Mouse (Mus musculus): ENCODE data around the gene Phldb1. TPM values are rescaled to one million over a fixed set of nuclear protein-coding genes. Genes with fewer than 3 reads are reported as not detected.

The Phldb1 gene
- total and polyA plus RNA-seq, 3 experiments: 13.8 to 23.0 TPM; not detected in 1

GRCm38 (mm10) chr9:44745371-44745770 is 10.4 kb upstream of the Phldb1 start:
- Histone ChIP-seq H3K27ac (ENCODE audit: control insufficient read depth, low read depth, low read length) (no peak overlapping the region), H3K4me3 (ENCODE audit: control insufficient read depth in 1 of 2, insufficient read depth in 1 of 2, low read depth in 2 of 2, low read length in 2 of 2) (no peak overlapping the region), H3K4me1 (ENCODE audit: control insufficient read depth in 1 of 2, insufficient read depth in 2 of 2, low read length in 2 of 2) (no peaks in the 10 kb centered on the region), H3K36me3 (ENCODE audit: control insufficient read depth in 1 of 2, insufficient read depth in 2 of 2, low read length in 2 of 2) (peaks cover 0 to 33% of the 10 kb centered on the region in 2 experiments; a peak in 2 of 4 replicates), H3K9ac (ENCODE audit: control insufficient read depth, low read depth, low read length, poor library complexity, severe bottlenecking) (no peak overlapping the region), H3K9me3 (replicated peaks; ENCODE audit: insufficient read depth, low read length) (no peaks in the 10 kb centered on the region), H3K27me3 (ENCODE audit: control insufficient read depth in 1 of 2, insufficient read depth in 2 of 2, low read length in 2 of 2) (no peaks in the 10 kb centered on the region), H3K79me2 (ENCODE audit: control insufficient read depth, insufficient read depth, low read length, poor library complexity) (0 out of 2 replicates have a peak, but pooled peaks cover 1% of the 10 kb centered on the region)
- no peak for DNase-seq (ENCODE audit: low read depth, low spot score)
- TF ChIP-seq GATA1 (IDR thresholded peaks at IDR 0.05; ENCODE audit: low read depth, low read length) (no peak), ELF1 (IDR thresholded peaks at IDR 0.05; ENCODE audit: low read depth, low read length) (no peak)

DNA sequence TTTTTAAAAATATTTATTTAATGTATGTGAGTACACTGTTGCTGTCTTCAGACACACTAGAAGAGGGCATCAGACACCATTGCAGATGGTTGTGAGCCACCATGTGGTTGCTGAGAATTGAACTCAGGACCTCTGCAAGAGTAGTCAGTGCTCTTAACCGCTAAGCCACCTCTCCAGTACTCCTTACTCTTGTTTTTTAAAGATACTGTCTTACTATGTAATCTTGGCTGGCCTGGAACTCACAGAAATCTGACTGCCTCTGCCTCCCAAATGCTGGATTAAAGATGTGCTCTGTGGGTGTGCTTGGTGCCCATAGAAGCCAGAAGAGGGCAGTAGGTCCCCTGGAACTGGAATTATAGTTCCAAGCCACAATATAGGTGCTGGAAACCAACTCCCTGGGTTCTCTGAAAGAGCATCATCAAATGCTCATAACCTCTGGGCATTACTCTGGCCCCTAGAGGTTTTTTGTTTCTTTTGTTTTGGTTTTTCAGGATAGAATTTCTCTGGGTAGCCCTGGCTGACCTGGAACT is 5.7 kb upstream of the Phldb1 start:
- no peak; the same call in 1 of the 2 replicates for TF ChIP-seq POLR2AphosphoS2 (IDR thresholded peaks at IDR 0.05; ENCODE audit: low read length)
- TF ChIP-seq CTCF (IDR thresholded peaks at IDR 0.05 in 2 of 3, conservative IDR thresholded peaks at IDR 0.05 in 1 of 3; ENCODE audit: control insufficient read depth in 1 of 3, insufficient read depth in 1 of 3, low read depth in 2 of 3, low read length in 3 of 3, poor library complexity in 1 of 3, severe bottlenecking in 1 of 3): peak; percentile 23 to 54 (median 42); a peak in 4 of 6 replicates
- no peak for TF ChIP-seq ZKSCAN1 (IDR thresholded peaks at IDR 0.05; ENCODE audit: low read depth, low read length)
- no peak for TF ChIP-seq GABPA (IDR thresholded peaks at IDR 0.05; ENCODE audit: low read depth, low read length)
- 0 out of 2 replicates have a peak, but pooled peaks have one; percentile 8 for TF ChIP-seq MAFK (IDR thresholded peaks at IDR 0.05; ENCODE audit: borderline replicate concordance, low read depth, low read length)
- peak; percentile 44 for TF ChIP-seq RAD21 (IDR thresholded peaks at IDR 0.05; ENCODE audit: low read depth, low read length)
- peak; percentile 92 for TF ChIP-seq TBP (IDR thresholded peaks at IDR 0.05; ENCODE audit: low read depth, low read length)
- peak; percentile 29; the same call in 1 of the 2 replicates for TF ChIP-seq ZC3H11A (IDR thresholded peaks at IDR 0.05; ENCODE audit: low read depth, low read length)
- no peak for TF ChIP-seq CHD2 (IDR thresholded peaks at IDR 0.05; ENCODE audit: low read length)
- TF ChIP-seq E2F4 (IDR thresholded peaks at IDR 0.05; ENCODE audit: borderline replicate concordance, low read depth, low read length): no peak
- no peak for TF ChIP-seq RCOR1 (IDR thresholded peaks at IDR 0.05; ENCODE audit: low read depth, low read length)
- TF ChIP-seq POLR2A (IDR thresholded peaks at IDR 0.05; ENCODE audit: control insufficient read depth in 1 of 2, insufficient read depth in 1 of 2, low read depth in 1 of 2, low read length in 2 of 2, poor library complexity in 1 of 2): no peak; a peak in 1 of 4 replicates
- 0 out of 2 replicates have a peak, but pooled peaks have one; percentile 19 for TF ChIP-seq ZMIZ1 (IDR thresholded peaks at IDR 0.05; ENCODE audit: low read depth, low read length)
- peak; percentile 51 for TF ChIP-seq SMC3 (IDR thresholded peaks at IDR 0.05; ENCODE audit: low read depth, low read length)
- 0 out of 2 replicates have a peak, but pooled peaks have one; percentile 14 for TF ChIP-seq HCFC1 (IDR thresholded peaks at IDR 0.05; ENCODE audit: low read depth, low read length)
- no peak for TF ChIP-seq MAZ (IDR thresholded peaks at IDR 0.05; ENCODE audit: low read depth, low read length)
- TF ChIP-seq EP300 (IDR thresholded peaks at IDR 0.05; ENCODE audit: low read depth in 1 of 2, low read length in 2 of 2): no peak
- no peak overlapping the region for H3K4me3 ChIP-seq (ENCODE audit: control insufficient read depth in 1 of 2, insufficient read depth in 1 of 2, low read depth in 2 of 2, low read length in 2 of 2)
- H3K4me1 ChIP-seq (ENCODE audit: control insufficient read depth in 1 of 2, insufficient read depth in 2 of 2, low read length in 2 of 2): no peaks in the 10 kb centered on the region
- peaks cover 0 to 12% of the 10 kb centered on the region in 2 experiments; a peak in 2 of 4 replicates for H3K36me3 ChIP-seq (ENCODE audit: control insufficient read depth in 1 of 2, insufficient read depth in 2 of 2, low read length in 2 of 2)
- DNase-seq (ENCODE audit: low read depth, low spot score): peak; percentile 56
- H3K27ac ChIP-seq (ENCODE audit: control insufficient read depth, low read depth, low read length): no peak overlapping the region
- H3K9me3 ChIP-seq (replicated peaks; ENCODE audit: insufficient read depth, low read length): no peaks in the 10 kb centered on the region
- no peak overlapping the region for H3K9ac ChIP-seq (ENCODE audit: control insufficient read depth, low read depth, low read length, poor library complexity, severe bottlenecking)
- H3K27me3 ChIP-seq (ENCODE audit: control insufficient read depth in 1 of 2, insufficient read depth in 2 of 2, low read length in 2 of 2): no peaks in the 10 kb centered on the region
- no peaks in the 10 kb centered on the region for H3K79me2 ChIP-seq (ENCODE audit: control insufficient read depth, insufficient read depth, low read length, poor library complexity)
